Mouse (Mus musculus) lung, postnatal 0 days (tissue): ENCODE results near the gene Hrh3. TPM values are rescaled to one million over a fixed set of nuclear protein-coding genes. Genes with fewer than 3 reads are reported as not detected.

Source experiments
- ATAC-seq: fragments of 200-750 bp; cut with Nextera tagmentation; 2 replicates; pipeline ENCODE4 v1.8.0; 2017; ENCODE audit warnings: moderate library complexity
- DNase-seq: peaks from one replicate; pipeline ENCODE4 v3.0.0-alpha.2; 2016; ENCODE audit warnings: low spot score
- H3K27ac ChIP-seq: fragments of 300-500 bp; sonication (generic); 2 replicates; pipeline ENCODE4 v1.5.1; 2014; ENCODE audit warnings: antibody characterized with exemption, mild to moderate bottlenecking, low read length, mixed read lengths
- H3K27me3 ChIP-seq: fragments of 300-500 bp; sonication (generic); replicated peaks from 2 replicates; pipeline ENCODE4 v1.6.1; 2014; ENCODE audit warnings: low read length, mixed read lengths; ENCODE audit not compliant: insufficient read depth
- H3K36me3 ChIP-seq: fragments of 300-500 bp; sonication (generic); 2 replicates; pipeline ENCODE4 v1.6.1; 2014; ENCODE audit warnings: low read length, mixed read lengths; ENCODE audit not compliant: insufficient read depth
- H3K4me1 ChIP-seq: fragments of 300-500 bp; sonication (generic); 2 replicates; pipeline ENCODE4 v1.6.1; 2014; ENCODE audit warnings: antibody characterized with exemption, low read depth, low read length, mixed read lengths; ENCODE audit not compliant: insufficient read depth
- H3K4me2 ChIP-seq: fragments of 300-500 bp; sonication (generic); replicated peaks from 2 replicates; pipeline ENCODE4 v1.6.1; 2014; ENCODE audit warnings: low read depth, mild to moderate bottlenecking, low read length, moderate library complexity, mixed read lengths
- H3K4me3 ChIP-seq: fragments of 300-500 bp; sonication (generic); 2 replicates; pipeline ENCODE4 v1.5.1; 2014; ENCODE audit warnings: low read depth, low read length
- H3K9ac ChIP-seq: fragments of 300-500 bp; sonication (generic); replicated peaks from 2 replicates; pipeline ENCODE4 v1.6.1; 2014; ENCODE audit warnings: low read depth, mild to moderate bottlenecking
- H3K9me3 ChIP-seq: fragments of 300-500 bp; sonication (generic); 2 replicates; pipeline ENCODE4 v1.6.1; 2016; ENCODE audit warnings: low read length, mixed read lengths
- CTCF ChIP-seq: IDR thresholded peaks from 2 replicates; pipeline ENCODE4 v1.5.1; 2016; ENCODE audit warnings: antibody characterized with exemption, mild to moderate bottlenecking
- EP300 ChIP-seq: IDR thresholded peaks from 2 replicates; pipeline ENCODE4 v1.6.1; 2016; ENCODE audit warnings: antibody characterized with exemption, mild to moderate bottlenecking, control low read depth
- WGBS: fragments of 180-500 bp; shearing (Covaris S2); extraction: QIAGEN DNeasy Blood & Tissue Kit; methylation state at CpG from one replicate; pipeline ENCODE4 v1.1.7; 2014; 5-methylcytosine and 5-hydroxymethylcytosine counted together
- polyA plus RNA-seq: library from polyadenylated mRNA; unstranded; fragments of >200 nt; fragmentation: Nextera tagmentation; extraction: Ambion mirVana; gene quantifications from 2 replicates; pipeline ENCODE4 v1.2.1, GENCODE M21; 2015

Gene Hrh3
- 0.14 TPM in 1 of 2 replicates, not detected in the other for polyA plus RNA-seq

DNA sequence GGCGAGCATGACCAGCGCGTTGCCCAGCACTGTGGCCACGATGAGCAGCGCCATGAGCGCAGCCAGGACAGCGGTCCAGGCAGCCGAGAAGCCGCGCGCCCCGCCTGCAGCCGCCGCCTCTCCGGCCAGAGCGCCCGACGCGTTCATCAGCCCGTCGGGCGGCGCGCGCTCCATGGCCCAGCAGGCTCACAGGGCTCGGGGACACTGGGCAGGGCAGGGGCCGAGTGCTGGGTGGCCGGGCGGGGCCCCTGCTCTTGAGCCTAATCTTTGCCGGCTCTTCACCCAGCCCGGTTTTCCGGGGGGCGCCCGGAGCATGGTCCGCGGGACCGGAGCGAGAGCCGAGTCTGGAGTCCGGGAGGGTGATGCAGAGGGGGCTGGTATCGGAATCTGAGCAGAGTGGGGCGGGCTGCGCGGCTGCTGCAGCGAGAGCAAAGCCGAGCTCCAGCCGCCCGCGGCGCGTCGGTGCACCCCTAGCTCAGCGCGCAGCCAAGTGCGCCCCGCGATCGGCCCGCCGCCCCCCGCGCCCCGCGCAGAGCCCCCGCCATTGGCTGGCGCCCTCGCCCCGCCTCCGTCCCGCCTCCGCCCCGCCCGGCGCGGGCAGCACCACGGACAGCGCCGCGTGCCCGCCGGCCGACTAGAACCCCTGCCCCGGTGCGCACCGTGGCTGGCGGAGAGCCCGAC is at the start of gene Hrh3:
Hrh3 (minus strand) TSS at position 511 of the 681 bp plus-strand sequence.
- Histone ChIP-seq H3K27me3 (peaks cover 49% of the 10 kb centered on the region), H3K36me3 (no peaks in the 10 kb centered on the region), H3K4me1 (peaks cover 8% of the 10 kb centered on the region; the same call in 1 of the 2 replicates), H3K4me3 (peak within 1 kb of the TSS; percentile 42), H3K9ac (no peak within 1 kb of the TSS), H3K4me2 (peak within 1 kb of the TSS; percentile 85), H3K27ac (no peak within 1 kb of the TSS), H3K9me3 (no peaks in the 10 kb centered on the region)
- no peak for TF ChIP-seq EP300
- no peak for TF ChIP-seq CTCF
- ATAC-seq (peak; percentile 89), DNase-seq (peak; percentile 44)
- 4% methylated on average over 57 of the region's 87 CpGs for WGBS

- Histone ChIP-seq H3K4me3 (no peak overlapping the region), H3K27me3 (no peaks in the 10 kb centered on the region), H3K9ac (no peak overlapping the region), H3K4me2 (no peak overlapping the region), H3K27ac (no peak overlapping the region), H3K9me3 (no peaks in the 10 kb centered on the region), H3K4me1 (no peaks in the 10 kb centered on the region), H3K36me3 (peaks cover 55% of the 10 kb centered on the region)
- ATAC-seq (no peak), DNase-seq (no peak)
- no peak for TF ChIP-seq EP300
- TF ChIP-seq CTCF = no peak
- 80% methylated on average over 9 of the region's 9 CpGs for WGBS
These were observed 44.3 kb upstream of the Hrh3 start for GRCm38 (mm10) chr2:180148551-180148950.

DNA sequence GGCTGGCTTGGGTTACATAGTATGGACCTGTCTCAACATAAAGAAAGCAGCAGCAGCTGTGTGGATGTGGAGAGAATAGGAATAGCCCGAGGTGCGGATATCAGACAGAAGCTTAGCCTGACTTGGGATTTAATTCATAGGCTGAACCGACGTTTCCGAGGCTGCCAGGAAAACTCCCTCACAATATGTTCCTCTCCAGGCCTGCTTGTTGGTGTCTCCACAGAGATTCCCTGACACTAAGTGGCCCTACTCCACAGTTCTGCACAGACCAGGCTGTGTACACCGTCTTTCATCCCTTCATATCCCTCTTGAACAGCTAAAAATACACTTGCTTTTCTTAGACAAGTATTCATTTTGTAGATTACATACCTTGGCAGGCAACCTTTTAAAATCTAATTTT is 43.1 kb upstream of the Hrh3 start:
- Histone ChIP-seq H3K27ac (no peak overlapping the region), H3K4me1 (no peaks in the 10 kb centered on the region), H3K36me3 (peaks cover 45% of the 10 kb centered on the region), H3K9me3 (no peaks in the 10 kb centered on the region), H3K9ac (no peak overlapping the region), H3K4me2 (no peak overlapping the region), H3K4me3 (no peak overlapping the region), H3K27me3 (no peaks in the 10 kb centered on the region)
- 90% methylated on average over 6 of the region's 6 CpGs for WGBS
- TF ChIP-seq EP300 (no peak), CTCF (no peak)
- ATAC-seq = no peak
- no peak for DNase-seq

DNA sequence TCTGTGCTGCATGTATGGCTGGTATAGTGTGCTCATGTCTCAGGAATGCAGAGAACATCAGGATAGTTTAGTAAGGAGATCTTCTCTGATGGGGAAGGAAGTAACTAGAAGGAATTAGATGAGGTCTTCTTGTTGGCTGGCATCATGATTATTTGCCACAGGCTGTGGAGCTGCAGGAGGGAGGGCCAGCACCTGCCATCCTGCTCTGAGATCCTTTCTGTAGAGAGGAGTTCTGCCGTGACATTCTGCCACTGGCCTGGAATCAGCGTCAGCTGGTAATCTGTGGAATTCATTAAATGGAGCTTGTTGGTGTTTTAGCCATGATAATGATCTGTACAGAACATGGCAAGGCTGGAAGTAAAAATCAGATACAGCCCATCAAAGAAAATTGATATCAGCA is 41.8 kb upstream of the Hrh3 start:
- Histone ChIP-seq H3K36me3 (peaks cover 42% of the 10 kb centered on the region), H3K27me3 (no peaks in the 10 kb centered on the region), H3K4me2 (no peak overlapping the region), H3K4me3 (no peak overlapping the region), H3K4me1 (no peaks in the 10 kb centered on the region), H3K9ac (no peak overlapping the region), H3K27ac (no peak overlapping the region), H3K9me3 (no peaks in the 10 kb centered on the region)
- ATAC-seq = no peak
- WGBS = 83% methylated on average over 2 of the region's 2 CpGs
- TF ChIP-seq CTCF (no peak), EP300 (no peak)
- DNase-seq = no peak

DNA sequence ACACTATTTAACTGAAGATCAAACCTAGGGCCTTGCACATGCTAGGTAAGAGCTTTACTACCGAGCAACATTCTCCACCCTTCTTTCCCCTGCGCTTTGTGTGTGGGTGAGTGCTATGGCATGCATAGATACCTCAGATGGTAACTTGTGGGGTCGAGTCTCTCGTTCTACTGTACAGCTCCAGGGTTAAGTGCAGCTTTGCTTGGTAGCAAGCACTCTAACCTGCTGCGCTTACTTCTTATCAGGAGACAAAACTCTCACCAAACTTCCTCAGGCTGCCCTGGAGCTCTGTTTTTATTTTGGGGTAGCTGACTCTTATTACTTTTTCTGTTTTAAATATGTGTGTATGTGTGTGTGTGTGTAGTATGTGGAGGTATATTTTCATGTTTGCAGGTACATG is 31.1 kb upstream of the Hrh3 start:
- Histone ChIP-seq H3K27ac (no peak overlapping the region), H3K27me3 (no peaks in the 10 kb centered on the region), H3K36me3 (no peaks in the 10 kb centered on the region), H3K9me3 (no peaks in the 10 kb centered on the region), H3K9ac (no peak overlapping the region), H3K4me1 (no peaks in the 10 kb centered on the region), H3K4me2 (no peak overlapping the region), H3K4me3 (no peak overlapping the region)
- WGBS = 58% methylated on average over 5 of the region's 5 CpGs
- ATAC-seq = no peak
- TF ChIP-seq EP300 (no peak), CTCF (no peak)
- no peak for DNase-seq

- no peaks in the 10 kb centered on the region for H3K4me1 ChIP-seq
- no peak overlapping the region for H3K9ac ChIP-seq
- H3K36me3 ChIP-seq = no peaks in the 10 kb centered on the region
- H3K4me3 ChIP-seq = no peak overlapping the region
- H3K27ac ChIP-seq = no peak overlapping the region
- H3K27me3 ChIP-seq = no peaks in the 10 kb centered on the region
- WGBS = 76% methylated on average over 3 of the region's 3 CpGs
- DNase-seq = no peak
- H3K4me2 ChIP-seq = no peak overlapping the region
- TF ChIP-seq EP300 (no peak), CTCF (no peak)
- no peak for ATAC-seq
- no peaks in the 10 kb centered on the region for H3K9me3 ChIP-seq
These were observed 29.6 kb upstream of the Hrh3 start for GRCm38 (mm10) chr2:180133911-180134310.
